Mouse (Mus musculus) liver, postnatal 0 days (tissue): Measurements from ENCODE around the gene Rsph3b.
"Not testable (repeated sequence)": the region's sequence is repeated elsewhere in the genome, so short reads cannot be mapped to it uniquely, and the experiment has no call there.

Experiments used
- CTCF ChIP-seq: sonication (generic); IDR thresholded peaks from 2 replicates; pipeline ENCODE4 v1.5.1; 2016; ENCODE audit warnings: antibody characterized with exemption, low read depth
- EP300 ChIP-seq: IDR thresholded peaks from 2 replicates; pipeline ENCODE4 v1.6.1; 2016; ENCODE audit warnings: antibody characterized with exemption, low read depth, mild to moderate bottlenecking

- not testable (repeated sequence) for TF ChIP-seq CTCF, EP300
These were observed 13.9 kb upstream of the Rsph3b start for GRCm38 (mm10) chr17:6962339-6962738.
